Mouse (Mus musculus) myocyte (in vitro differentiated cells): Measurements from ENCODE around the gene Gja3. TPM values are rescaled to one million over a fixed set of nuclear protein-coding genes. Genes with fewer than 3 reads are reported as not detected.

Source experiments
- H3K27me3 ChIP-seq: one replicate; pipeline ENCODE4 v1.6.1; 2011; ENCODE audit not compliant: control insufficient read depth, insufficient read depth, insufficient read length
- H3K36me3 ChIP-seq: one replicate; pipeline ENCODE4 v1.6.1; 2011; ENCODE audit not compliant: control insufficient read depth, insufficient read depth
- H3K4me2 ChIP-seq: one replicate; pipeline ENCODE4 v1.6.1; 2011; ENCODE audit warnings: low read depth, control low read depth
- H3K4me3 ChIP-seq: one replicate; pipeline ENCODE4 v1.5.1; 2011; ENCODE audit warnings: mild to moderate bottlenecking, control low read depth, moderate library complexity
- H3K79me2 ChIP-seq: one replicate; pipeline ENCODE4 v1.6.1; 2011; ENCODE audit not compliant: control insufficient read depth, insufficient read depth
- H3ac ChIP-seq: one replicate; pipeline ENCODE4 v1.6.1; 2011; ENCODE audit not compliant: control insufficient read depth, insufficient read length
- CEBPB ChIP-seq: IDR thresholded peaks from 2 replicates; pipeline ENCODE4 v1.6.1; 2011; ENCODE audit warnings: mild to moderate bottlenecking, moderate library complexity; ENCODE audit not compliant: poor library complexity, insufficient read depth, severe bottlenecking
- E2F4 ChIP-seq: IDR thresholded peaks from one replicate; pipeline ENCODE4 v1.6.1; 2011; ENCODE audit warnings: mild to moderate bottlenecking, control low read depth, moderate library complexity; ENCODE audit not compliant: insufficient read depth
- MAX ChIP-seq: IDR thresholded peaks from one replicate; pipeline ENCODE4 v1.6.1; 2011; ENCODE audit warnings: low read depth, mild to moderate bottlenecking, control low read depth
- MYOD1 ChIP-seq, 3 experiments: IDR thresholded peaks; one replicate each; pipeline ENCODE4 v1.6.1; 2011; ENCODE audit warnings: control low read depth in 2 of 3, low read depth in 2 of 3, mild to moderate bottlenecking in 2 of 3, moderate library complexity in 1 of 3; ENCODE audit not compliant: insufficient read length in 2 of 3, control insufficient read depth in 1 of 3
- MYOG ChIP-seq, 3 experiments: IDR thresholded peaks; one replicate each; pipeline ENCODE4 v1.6.1; 2011; ENCODE audit warnings: control low read depth in 2 of 3, low read depth in 2 of 3, mild to moderate bottlenecking in 2 of 3; ENCODE audit not compliant: insufficient read length in 2 of 3, control insufficient read depth in 1 of 3, insufficient read depth in 1 of 3
- POLR2A ChIP-seq: IDR thresholded peaks from one replicate; pipeline ENCODE4 v1.6.1; 2011; ENCODE audit warnings: low read depth, mild to moderate bottlenecking, control low read depth, moderate library complexity; ENCODE audit not compliant: insufficient read length
- POLR2AphosphoS2 ChIP-seq: IDR thresholded peaks from one replicate; pipeline ENCODE4 v1.6.1; 2011; ENCODE audit warnings: low read depth, control low read depth; ENCODE audit not compliant: insufficient read length
- REST ChIP-seq: IDR thresholded peaks from one replicate; pipeline ENCODE4 v1.6.1; 2011; ENCODE audit warnings: mild to moderate bottlenecking, control low read depth, moderate library complexity; ENCODE audit not compliant: insufficient read depth, insufficient read length
- SRF ChIP-seq: IDR thresholded peaks from one replicate; pipeline ENCODE4 v1.6.1; 2011; ENCODE audit warnings: low read depth; ENCODE audit not compliant: control insufficient read depth, insufficient read length
- TCF12 ChIP-seq: IDR thresholded peaks from one replicate; pipeline ENCODE4 v1.6.1; 2011; ENCODE audit warnings: mild to moderate bottlenecking, control low read depth; ENCODE audit not compliant: poor library complexity, insufficient read depth, severe bottlenecking
- TCF3 ChIP-seq: IDR thresholded peaks from one replicate; pipeline ENCODE4 v1.6.1; 2011; ENCODE audit warnings: low read depth, control low read depth; ENCODE audit not compliant: insufficient read length
- USF1 ChIP-seq: IDR thresholded peaks from one replicate; pipeline ENCODE4 v1.6.1; 2011; ENCODE audit warnings: low read depth, mild to moderate bottlenecking, control low read depth, moderate library complexity
- polyA plus RNA-seq: library from polyadenylated mRNA; unstranded; fragments of >200 nt; fragmentation: generic; extraction: Trizol; gene quantifications from one replicate; pipeline ENCODE4 v1.2.1, GENCODE M21; 2012; ENCODE audit warnings: missing spikeins

Gja3 gene
- polyA plus RNA-seq, 1 experiment, result 1.1 TPM

- TF ChIP-seq MAX (no peak), MYOD1 (IDR thresholded peaks at IDR 0.05; ENCODE audit: control insufficient read depth in 1 of 3, insufficient read length in 2 of 3, low read depth in 2 of 3) (no peak), SRF (no peak), POLR2A (no peak), TCF3 (no peak), TCF12 (no peak), REST (no peak), MYOG (IDR thresholded peaks at IDR 0.05; ENCODE audit: control insufficient read depth in 1 of 3, insufficient read depth in 1 of 3, insufficient read length in 2 of 3, low read depth in 2 of 3) (no peak), USF1 (no peak), CEBPB (no peak), E2F4 (no peak), POLR2AphosphoS2 (no peak)
- Histone ChIP-seq H3K27me3 (peaks cover 51% of the 10 kb centered on the region), H3K79me2 (no peaks in the 10 kb centered on the region), H3ac (no peak overlapping the region), H3K4me3 (no peak overlapping the region), H3K4me2 (no peak overlapping the region), H3K36me3 (no peaks in the 10 kb centered on the region)
Measured at GRCm38 (mm10) chr14:57103711-57104105, 45.8 kb upstream of the Gja3 start.

GRCm38 (mm10) chr14:57103121-57103520 is 45.2 kb upstream of the Gja3 start:
- no peak for TF ChIP-seq TCF3
- no peak for TF ChIP-seq REST
- no peak for TF ChIP-seq TCF12
- no peak for TF ChIP-seq USF1
- no peak for TF ChIP-seq CEBPB
- TF ChIP-seq POLR2A, result no peak
- TF ChIP-seq E2F4, result no peak
- TF ChIP-seq MYOG (IDR thresholded peaks at IDR 0.05; ENCODE audit: control insufficient read depth in 1 of 3, insufficient read depth in 1 of 3, insufficient read length in 2 of 3, low read depth in 2 of 3), result no peak
- no peak for TF ChIP-seq MAX
- TF ChIP-seq POLR2AphosphoS2, result no peak
- TF ChIP-seq MYOD1 (IDR thresholded peaks at IDR 0.05; ENCODE audit: control insufficient read depth in 1 of 3, insufficient read length in 2 of 3, low read depth in 2 of 3), result no peak
- no peak for TF ChIP-seq SRF
- Histone ChIP-seq H3K36me3 (no peaks in the 10 kb centered on the region), H3K4me3 (no peak overlapping the region), H3K4me2 (no peak overlapping the region), H3K79me2 (no peaks in the 10 kb centered on the region), H3K27me3 (peaks cover 51% of the 10 kb centered on the region), H3ac (no peak overlapping the region)

- Histone ChIP-seq H3ac (no peak overlapping the region), H3K27me3 (peaks cover 44% of the 10 kb centered on the region), H3K36me3 (no peaks in the 10 kb centered on the region), H3K4me3 (no peak overlapping the region), H3K4me2 (no peak overlapping the region), H3K79me2 (no peaks in the 10 kb centered on the region)
- TF ChIP-seq TCF3 (no peak), MAX (no peak), USF1 (no peak), CEBPB (no peak), POLR2AphosphoS2 (no peak), TCF12 (no peak)
Measured at GRCm38 (mm10) chr14:57101623-57102022, 43.7 kb upstream of the Gja3 start.

GRCm38 (mm10) chr14:57095855-57096254 is 38.0 kb upstream of the Gja3 start:
- TF ChIP-seq MYOD1 (IDR thresholded peaks at IDR 0.05; ENCODE audit: control insufficient read depth in 1 of 3, insufficient read length in 2 of 3, low read depth in 2 of 3), result no peak
- H3ac ChIP-seq, result no peak overlapping the region
- H3K4me3 ChIP-seq, result no peak overlapping the region
- H3K4me2 ChIP-seq, result no peak overlapping the region
- H3K79me2 ChIP-seq, result no peaks in the 10 kb centered on the region
- peaks cover 16% of the 10 kb centered on the region for H3K27me3 ChIP-seq
- H3K36me3 ChIP-seq, result no peaks in the 10 kb centered on the region

- H3K79me2 ChIP-seq, result no peaks in the 10 kb centered on the region
- no peak overlapping the region for H3K4me2 ChIP-seq
- H3K36me3 ChIP-seq, result no peaks in the 10 kb centered on the region
- no peak for TF ChIP-seq MYOG (IDR thresholded peaks at IDR 0.05; ENCODE audit: control insufficient read depth in 1 of 3, insufficient read depth in 1 of 3, insufficient read length in 2 of 3, low read depth in 2 of 3)
- TF ChIP-seq SRF, result no peak
- TF ChIP-seq MYOD1 (IDR thresholded peaks at IDR 0.05; ENCODE audit: control insufficient read depth in 1 of 3, insufficient read length in 2 of 3, low read depth in 2 of 3), result no peak
- no peak for TF ChIP-seq REST
- TF ChIP-seq POLR2A, result no peak
- TF ChIP-seq CEBPB, result no peak
- TF ChIP-seq E2F4, result no peak
- H3ac ChIP-seq, result no peak overlapping the region
- H3K27me3 ChIP-seq, result peaks cover 24% of the 10 kb centered on the region
- H3K4me3 ChIP-seq, result no peak overlapping the region
Measured at GRCm38 (mm10) chr14:57093029-57093428, 35.1 kb upstream of the Gja3 start.
